Mouse (Mus musculus) right cerebral cortex, postnatal 14 days (tissue): Measurements from ENCODE around the gene Ssx2ip.

Experiments used
- DNase-seq: peaks from one replicate; pipeline ENCODE4 v3.0.0; 2022

Gene Ssx2ip

GRCm38 (mm10) chr3:146440011-146440410, 35.6 kb downstream of the Ssx2ip start:
- no peak for DNase-seq

GRCm38 (mm10) chr3:146440422-146440821, 36.0 kb downstream of the Ssx2ip start:
- no peak for DNase-seq

- DNase-seq, result no peak
These were observed 38.0 kb downstream of the Ssx2ip start for GRCm38 (mm10) chr3:146442484-146442883.

GRCm38 (mm10) chr3:146442936-146443335, 38.5 kb downstream of the Ssx2ip start:
- no peak for DNase-seq

- DNase-seq, result no peak
These were observed 38.9 kb downstream of the Ssx2ip start for GRCm38 (mm10) chr3:146443380-146443779.

GRCm38 (mm10) chr3:146444880-146445279, 40.4 kb downstream of the Ssx2ip start:
- no peak for DNase-seq

- no peak for DNase-seq
These were observed 42.7 kb downstream of the Ssx2ip start for GRCm38 (mm10) chr3:146447156-146447555.

- DNase-seq, result no peak
These were observed 43.2 kb downstream of the Ssx2ip start for GRCm38 (mm10) chr3:146447598-146447997.

GRCm38 (mm10) chr3:146448372-146448771, 43.9 kb downstream of the Ssx2ip start:
- DNase-seq, result no peak

GRCm38 (mm10) chr3:146448969-146449368, 44.5 kb downstream of the Ssx2ip start:
- no peak for DNase-seq

- DNase-seq, result no peak
These were observed 45.4 kb downstream of the Ssx2ip start, which contains the start of gene Ctbs for GRCm38 (mm10) chr3:146449745-146450250. Gene Ctbs, plus strand, starts transcription at chr3:146449795.

GRCm38 (mm10) chr3:146450371-146450841, 46.0 kb downstream of the Ssx2ip start:
- peak; percentile 91 for DNase-seq

- DNase-seq, result no peak
These were observed 46.9 kb downstream of the Ssx2ip start for GRCm38 (mm10) chr3:146451375-146451774.

- DNase-seq, result no peak
These were observed 58.5 kb downstream of the Ssx2ip start for GRCm38 (mm10) chr3:146462939-146463338.

- DNase-seq, result no peak
These were observed 64.8 kb downstream of the Ssx2ip start for GRCm38 (mm10) chr3:146469226-146469625.

GRCm38 (mm10) chr3:146472657-146473056, 68.2 kb downstream of the Ssx2ip start:
- no peak for DNase-seq

GRCm38 (mm10) chr3:146473741-146474140, 69.3 kb downstream of the Ssx2ip start:
- no peak for DNase-seq

- DNase-seq, result no peak
These were observed 70.0 kb downstream of the Ssx2ip start for GRCm38 (mm10) chr3:146474428-146474827.

GRCm38 (mm10) chr3:146482044-146482443, 77.6 kb downstream of the Ssx2ip start:
- DNase-seq, result no peak

- no peak for DNase-seq
These were observed 82.0 kb downstream of the Ssx2ip start for GRCm38 (mm10) chr3:146486464-146486863.
